Mouse (Mus musculus): Measurements from ENCODE around the gene Ssh1. TPM values are rescaled to one million over a fixed set of nuclear protein-coding genes. Genes with fewer than 3 reads are reported as not detected.

Gene Ssh1
- polyA plus RNA-seq, 1 experiment from 2014 or later, result 22.2 TPM

DNA sequence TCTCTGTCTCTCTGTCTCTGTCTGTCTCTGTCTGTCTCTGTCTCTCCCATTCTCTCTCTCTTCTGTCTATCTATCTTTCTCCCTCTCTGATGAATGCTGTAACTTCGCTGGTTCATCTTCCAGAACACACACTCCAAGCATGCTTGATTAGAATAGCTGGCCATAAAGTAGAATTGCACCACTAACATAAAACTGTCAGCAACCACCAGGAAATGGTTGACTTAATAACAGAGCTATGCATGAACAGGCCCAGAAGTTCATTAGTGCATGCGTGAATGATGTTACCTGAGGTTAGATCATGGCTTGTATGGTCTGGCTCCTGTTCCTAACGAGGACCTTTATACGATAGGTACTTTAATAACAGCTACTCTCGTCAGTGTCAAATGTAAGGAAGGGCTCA is 11.4 kb upstream of the Ssh1 start:
- Histone ChIP-seq H3K4me3 (ENCODE audit: low read depth, low read length) (no peak overlapping the region), H3K4me2 (replicated peaks; ENCODE audit: low read depth, low read length) (no peak overlapping the region), H3K36me3 (ENCODE audit: control insufficient read depth, insufficient read depth, low read length) (no peaks in the 10 kb centered on the region), H3K27me3 (ENCODE audit: control insufficient read depth, insufficient read depth, low read length) (no peaks in the 10 kb centered on the region), H3K9me3 (ENCODE audit: control insufficient read depth, low read depth, low read length) (no peaks in the 10 kb centered on the region), H3K9ac (replicated peaks; ENCODE audit: low read depth, low read length) (no peak overlapping the region), H3K4me1 (ENCODE audit: control insufficient read depth, insufficient read depth, low read length) (no peaks in the 10 kb centered on the region), H3K27ac (ENCODE audit: low read length) (no peak overlapping the region)
- 77% methylated on average over 5 of the region's 5 CpGs for WGBS
- no peak for ATAC-seq (ENCODE audit: insufficient number of reproducible peaks, insufficient read depth, low FRiP score, low read depth)

GRCm38 (mm10) chr5:114004573-114004972 is 10.9 kb upstream of the Ssh1 start:
- 78% methylated on average over 11 of the region's 11 CpGs for WGBS
- H3K4me2 ChIP-seq (replicated peaks; ENCODE audit: low read depth, low read length), result no peak overlapping the region

DNA sequence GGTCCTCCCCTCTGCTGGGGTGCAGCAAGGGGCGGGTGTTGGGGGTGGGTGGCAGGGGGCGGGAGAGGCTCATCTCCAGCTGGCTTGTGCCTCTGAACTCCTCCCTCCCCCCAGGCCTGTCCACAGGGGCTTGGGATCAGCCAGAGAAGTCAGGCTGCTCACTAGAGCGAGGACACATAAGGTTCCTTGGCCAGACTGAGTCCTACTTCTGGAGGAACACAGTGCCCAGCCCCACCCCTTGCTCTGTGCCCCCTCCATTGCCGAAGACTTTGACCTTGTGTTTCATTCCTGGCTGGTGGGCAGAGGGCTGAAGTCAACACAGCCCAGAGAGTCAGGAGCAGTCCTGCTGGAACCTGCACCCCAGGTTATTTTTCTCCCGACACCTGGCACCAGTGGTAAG is 9.8 kb upstream of the Ssh1 start, which contains the start of gene Dao:
Gene Dao (plus strand): TSS at position 162 of the 400 bp plus-strand sequence.
- Histone ChIP-seq H3K4me3 (ENCODE audit: low read depth, low read length) (no peak within 1 kb of the TSS), H3K27me3 (ENCODE audit: control insufficient read depth, insufficient read depth, low read length) (no peaks in the 10 kb centered on the region), H3K9me3 (ENCODE audit: control insufficient read depth, low read depth, low read length) (no peaks in the 10 kb centered on the region), H3K4me2 (replicated peaks; ENCODE audit: low read depth, low read length) (no peak within 1 kb of the TSS), H3K27ac (ENCODE audit: low read length) (no peak within 1 kb of the TSS), H3K9ac (replicated peaks; ENCODE audit: low read depth, low read length) (no peak within 1 kb of the TSS), H3K4me1 (ENCODE audit: control insufficient read depth, insufficient read depth, low read length) (no peaks in the 10 kb centered on the region), H3K36me3 (ENCODE audit: control insufficient read depth, insufficient read depth, low read length) (no peaks in the 10 kb centered on the region)
- WGBS, result 45% methylated on average over 5 of the region's 5 CpGs
- no peak for ATAC-seq (ENCODE audit: insufficient number of reproducible peaks, insufficient read depth, low FRiP score, low read depth)

More at GRCm38 (mm10) chr5:114004573-114004972, 10.9 kb upstream of the Ssh1 start:
- no peak overlapping the region for H3K4me3 ChIP-seq (ENCODE audit: low read depth, low read length)
- ATAC-seq (ENCODE audit: insufficient number of reproducible peaks, insufficient read depth, low FRiP score, low read depth), result no peak
- H3K27me3 ChIP-seq (ENCODE audit: control insufficient read depth, insufficient read depth, low read length), result no peaks in the 10 kb centered on the region
- H3K9me3 ChIP-seq (ENCODE audit: control insufficient read depth, low read depth, low read length), result no peaks in the 10 kb centered on the region
- no peaks in the 10 kb centered on the region for H3K4me1 ChIP-seq (ENCODE audit: control insufficient read depth, insufficient read depth, low read length)
- H3K27ac ChIP-seq (ENCODE audit: low read length), result no peak overlapping the region
- H3K36me3 ChIP-seq (ENCODE audit: control insufficient read depth, insufficient read depth, low read length), result no peaks in the 10 kb centered on the region
- no peak overlapping the region for H3K9ac ChIP-seq (replicated peaks; ENCODE audit: low read depth, low read length)

- H3K4me2 ChIP-seq (replicated peaks; ENCODE audit: low read depth, low read length), result no peak overlapping the region
- H3K27ac ChIP-seq (ENCODE audit: low read length), result no peak overlapping the region
- 60% methylated on average over 5 of the region's 5 CpGs for WGBS
- H3K9ac ChIP-seq (replicated peaks; ENCODE audit: low read depth, low read length), result no peak overlapping the region
- H3K36me3 ChIP-seq (ENCODE audit: control insufficient read depth, insufficient read depth, low read length), result no peaks in the 10 kb centered on the region
- H3K4me3 ChIP-seq (ENCODE audit: low read depth, low read length), result no peak overlapping the region
- no peak for ATAC-seq (ENCODE audit: insufficient number of reproducible peaks, insufficient read depth, low FRiP score, low read depth)
- 0 out of 2 replicates have a peak, but pooled peaks cover under 1% of the 10 kb centered on the region for H3K4me1 ChIP-seq (ENCODE audit: control insufficient read depth, insufficient read depth, low read length)
- H3K27me3 ChIP-seq (ENCODE audit: control insufficient read depth, insufficient read depth, low read length), result no peaks in the 10 kb centered on the region
- H3K9me3 ChIP-seq (ENCODE audit: control insufficient read depth, low read depth, low read length), result no peaks in the 10 kb centered on the region
Observed at GRCm38 (mm10) chr5:113999382-113999781, 5.7 kb upstream of the Ssh1 start.

DNA sequence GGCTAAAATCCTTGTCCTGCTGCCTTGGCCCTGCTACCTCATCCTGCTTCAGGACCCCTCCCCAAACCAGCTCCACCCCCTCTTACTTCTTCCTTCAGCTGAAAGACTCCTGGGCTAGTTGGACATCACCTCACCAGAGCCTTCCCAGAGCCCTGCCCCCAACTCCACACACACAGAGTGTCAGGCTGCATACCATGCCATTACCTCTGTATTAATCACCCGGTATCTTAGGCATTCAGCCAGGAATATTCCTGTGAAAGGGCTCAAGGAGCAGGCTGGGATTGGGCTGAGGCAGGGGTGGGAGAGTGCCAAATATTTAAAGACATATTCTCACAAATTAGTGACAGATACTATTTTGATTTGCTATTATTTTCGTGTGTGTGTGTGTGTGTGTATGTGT is 2.8 kb upstream of the Ssh1 start:
- Histone ChIP-seq H3K9ac (replicated peaks; ENCODE audit: low read depth, low read length) (no peak overlapping the region), H3K27ac (ENCODE audit: low read length) (peak overlapping the region; percentile 33; the same call in 1 of the 2 replicates), H3K36me3 (ENCODE audit: control insufficient read depth, insufficient read depth, low read length) (no peaks in the 10 kb centered on the region), H3K9me3 (ENCODE audit: control insufficient read depth, low read depth, low read length) (no peaks in the 10 kb centered on the region), H3K4me2 (replicated peaks; ENCODE audit: low read depth, low read length) (no peak overlapping the region), H3K27me3 (ENCODE audit: control insufficient read depth, insufficient read depth, low read length) (no peaks in the 10 kb centered on the region), H3K4me3 (ENCODE audit: low read depth, low read length) (no peak overlapping the region), H3K4me1 (ENCODE audit: control insufficient read depth, insufficient read depth, low read length) (peaks cover 10% of the 10 kb centered on the region; the same call in 1 of the 2 replicates)
- WGBS, result 28% methylated on average over 2 of the region's 2 CpGs
- no peak for ATAC-seq (ENCODE audit: insufficient number of reproducible peaks, insufficient read depth, low FRiP score, low read depth)

- Histone ChIP-seq H3K4me2 (replicated peaks; ENCODE audit: low read depth, low read length) (peak overlapping the region; percentile 76), H3K27ac (ENCODE audit: low read length) (peak overlapping the region; percentile 96), H3K9ac (replicated peaks; ENCODE audit: low read depth, low read length) (peak overlapping the region; percentile 82), H3K36me3 (ENCODE audit: control insufficient read depth, insufficient read depth, low read length) (peaks cover 6% of the 10 kb centered on the region; the same call in 1 of the 2 replicates), H3K4me1 (ENCODE audit: control insufficient read depth, insufficient read depth, low read length) (peaks cover 15% of the 10 kb centered on the region; the same call in 1 of the 2 replicates), H3K4me3 (ENCODE audit: low read depth, low read length) (peak overlapping the region; percentile 81), H3K9me3 (ENCODE audit: control insufficient read depth, low read depth, low read length) (no peaks in the 10 kb centered on the region), H3K27me3 (ENCODE audit: control insufficient read depth, insufficient read depth, low read length) (no peaks in the 10 kb centered on the region)
- no peak; the same call in 1 of the 2 replicates for ATAC-seq (ENCODE audit: insufficient number of reproducible peaks, insufficient read depth, low FRiP score, low read depth)
- WGBS, result 0% methylated on average over 22 of the region's 22 CpGs
Observed at GRCm38 (mm10) chr5:113993031-113993486, 635 bp downstream of the Ssh1 start.

DNA sequence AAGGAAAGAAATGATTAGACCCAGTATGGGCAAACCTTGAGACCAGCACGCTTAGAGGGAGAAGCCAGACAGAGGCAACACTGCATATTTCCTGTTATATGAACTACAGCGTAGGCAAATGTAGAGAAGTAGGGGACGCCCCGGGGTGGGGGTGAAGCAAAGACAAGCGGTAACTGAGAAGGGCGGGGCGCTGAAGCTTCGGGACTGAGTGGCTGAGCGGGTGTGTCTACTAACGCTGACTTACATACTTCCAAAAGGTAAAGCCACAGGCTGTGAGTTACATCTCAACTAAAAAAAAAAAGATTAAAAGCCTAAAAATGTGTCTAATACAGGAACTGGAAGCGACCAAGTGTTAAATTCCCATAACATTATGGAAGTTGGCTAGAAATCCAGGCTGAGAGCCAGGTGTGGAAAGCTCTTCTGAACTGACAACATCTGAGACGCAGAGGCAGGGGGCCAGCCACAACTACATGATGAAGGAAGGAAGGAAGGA is 1.3 kb downstream of the Ssh1 start:
- peak overlapping the region; percentile 96 for H3K27ac ChIP-seq (ENCODE audit: low read length)
- H3K9me3 ChIP-seq (ENCODE audit: control insufficient read depth, low read depth, low read length), result no peaks in the 10 kb centered on the region
- H3K9ac ChIP-seq (replicated peaks; ENCODE audit: low read depth, low read length), result peak overlapping the region; percentile 82
- H3K4me1 ChIP-seq (ENCODE audit: control insufficient read depth, insufficient read depth, low read length), result peaks cover 15% of the 10 kb centered on the region; the same call in 1 of the 2 replicates
- H3K27me3 ChIP-seq (ENCODE audit: control insufficient read depth, insufficient read depth, low read length), result no peaks in the 10 kb centered on the region
- no peak for ATAC-seq (ENCODE audit: insufficient number of reproducible peaks, insufficient read depth, low FRiP score, low read depth)
- WGBS, result 6% methylated on average over 12 of the region's 12 CpGs
- H3K36me3 ChIP-seq (ENCODE audit: control insufficient read depth, insufficient read depth, low read length), result peaks cover 6% of the 10 kb centered on the region; the same call in 1 of the 2 replicates
- peak overlapping the region; percentile 81 for H3K4me3 ChIP-seq (ENCODE audit: low read depth, low read length)
- H3K4me2 ChIP-seq (replicated peaks; ENCODE audit: low read depth, low read length), result peak overlapping the region; percentile 76

- Histone ChIP-seq H3K4me3 (ENCODE audit: low read depth, low read length) (no peak overlapping the region), H3K36me3 (ENCODE audit: control insufficient read depth, insufficient read depth, low read length) (peaks cover 6% of the 10 kb centered on the region; the same call in 1 of the 2 replicates), H3K27ac (ENCODE audit: low read length) (no peak overlapping the region), H3K4me2 (replicated peaks; ENCODE audit: low read depth, low read length) (no peak overlapping the region), H3K4me1 (ENCODE audit: control insufficient read depth, insufficient read depth, low read length) (peaks cover 24% of the 10 kb centered on the region), H3K9me3 (ENCODE audit: control insufficient read depth, low read depth, low read length) (no peaks in the 10 kb centered on the region), H3K27me3 (ENCODE audit: control insufficient read depth, insufficient read depth, low read length) (no peaks in the 10 kb centered on the region), H3K9ac (replicated peaks; ENCODE audit: low read depth, low read length) (no peak overlapping the region)
- WGBS, result 66% methylated on average over 7 of the region's 7 CpGs
- ATAC-seq (ENCODE audit: insufficient number of reproducible peaks, insufficient read depth, low FRiP score, low read depth), result no peak
Observed at GRCm38 (mm10) chr5:113991141-113991540, 2.6 kb downstream of the Ssh1 start.

DNA sequence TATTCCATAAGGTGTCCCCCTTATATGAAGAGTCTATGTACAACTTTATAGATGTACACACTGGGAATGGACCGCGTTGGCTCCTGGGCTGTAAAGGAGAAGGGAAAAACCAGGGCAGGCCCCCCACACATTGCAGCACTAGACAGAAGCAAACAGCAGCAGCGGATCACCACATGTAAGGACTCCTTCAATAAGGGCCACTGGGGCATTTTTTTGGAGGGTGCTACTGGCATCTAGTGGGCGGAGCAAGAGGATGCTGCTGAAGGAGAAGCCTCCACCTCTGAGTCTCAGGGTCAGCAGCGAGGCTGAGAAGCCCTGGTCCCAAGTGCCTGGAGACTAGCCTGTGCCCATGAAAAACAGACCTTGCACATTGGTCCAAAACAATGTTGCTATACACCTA is 3.1 kb downstream of the Ssh1 start:
- ATAC-seq (ENCODE audit: insufficient number of reproducible peaks, insufficient read depth, low FRiP score, low read depth), result no peak
- H3K9ac ChIP-seq (replicated peaks; ENCODE audit: low read depth, low read length), result no peak overlapping the region
- WGBS, result 83% methylated on average over 5 of the region's 5 CpGs
- no peak overlapping the region for H3K4me2 ChIP-seq (replicated peaks; ENCODE audit: low read depth, low read length)
- H3K36me3 ChIP-seq (ENCODE audit: control insufficient read depth, insufficient read depth, low read length), result peaks cover 6% of the 10 kb centered on the region; the same call in 1 of the 2 replicates
- peaks cover 29% of the 10 kb centered on the region for H3K4me1 ChIP-seq (ENCODE audit: control insufficient read depth, insufficient read depth, low read length)
- no peak overlapping the region for H3K4me3 ChIP-seq (ENCODE audit: low read depth, low read length)
- H3K9me3 ChIP-seq (ENCODE audit: control insufficient read depth, low read depth, low read length), result no peaks in the 10 kb centered on the region
- no peaks in the 10 kb centered on the region for H3K27me3 ChIP-seq (ENCODE audit: control insufficient read depth, insufficient read depth, low read length)
- no peak overlapping the region for H3K27ac ChIP-seq (ENCODE audit: low read length)

Data from stomach, embryonic 14.5 days (tissue).